Mouse (Mus musculus) c-Kit-positive CD71-negative TER-119-negative erythroid progenitor cells, embryonic 14.5 days (primary cell): ENCODE measurements around the gene Mllt1.

Experiments
- DNase-seq: peaks from one replicate; pipeline ENCODE4 v3.0.0-alpha.2; 2013; ENCODE audit warnings: low read depth

The Mllt1 gene

DNA sequence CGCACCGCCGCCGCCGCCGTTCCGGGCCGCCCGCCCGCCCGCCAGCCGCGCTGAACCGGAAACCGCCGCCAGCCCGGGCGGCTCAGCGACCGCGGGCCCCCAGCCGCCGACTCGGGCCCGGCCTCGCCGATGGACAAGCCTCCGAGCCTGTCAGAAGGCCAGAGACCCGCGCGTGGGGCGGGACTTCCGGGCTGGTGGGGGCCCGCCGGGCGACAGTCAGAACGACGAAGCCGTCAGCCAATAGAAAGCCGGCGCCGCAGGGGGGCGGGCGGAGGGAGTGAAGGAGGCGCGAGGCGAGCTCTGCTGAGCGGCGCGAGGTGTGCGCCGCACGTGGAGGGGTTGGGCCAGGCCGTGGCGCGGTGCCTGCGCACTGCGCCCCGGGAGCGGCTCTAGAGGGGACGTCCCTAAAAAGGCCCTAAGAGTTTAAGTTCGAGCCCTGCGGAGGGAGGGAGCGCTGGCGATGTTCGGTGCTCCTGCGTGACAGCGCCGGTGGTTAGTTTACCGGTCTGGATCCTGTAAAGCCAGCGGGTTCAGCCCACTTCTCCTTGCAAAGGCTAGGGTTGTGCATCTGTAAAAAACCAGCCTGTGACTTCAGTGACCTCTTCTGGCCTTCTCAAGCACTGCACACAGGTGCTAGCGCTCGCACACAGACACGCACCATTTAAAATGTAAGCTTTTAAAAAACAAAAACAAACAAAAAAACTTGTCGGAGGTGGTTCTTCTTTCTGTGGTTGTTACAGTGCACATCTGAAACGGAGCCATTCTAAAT lies at the start of gene Mllt1:
Mllt1 (minus strand) TSS at position 53 of the 769 bp plus-strand sequence.
- peak; percentile 96 for DNase-seq

DNA sequence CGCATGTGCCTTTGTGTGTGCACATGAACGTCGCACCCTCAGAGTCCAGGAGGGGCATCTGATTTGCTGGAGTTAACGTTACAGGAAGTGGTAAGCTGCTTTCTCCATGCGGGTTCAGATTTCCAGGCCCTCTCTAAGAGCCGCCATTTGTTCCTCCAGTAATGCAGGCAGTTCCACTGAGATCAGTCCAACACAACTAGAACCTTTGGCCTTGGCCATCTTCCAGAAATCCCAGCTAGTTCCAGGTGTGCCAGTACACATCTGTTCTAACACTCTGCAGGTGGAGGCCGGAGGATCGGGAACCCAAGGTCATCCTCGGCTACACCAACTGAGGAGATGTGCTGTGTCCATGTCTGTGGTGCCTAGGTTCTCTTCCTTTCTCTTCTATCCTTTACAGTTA lies 49.7 kb upstream of the Mllt1 start:
- no peak for DNase-seq

DNA sequence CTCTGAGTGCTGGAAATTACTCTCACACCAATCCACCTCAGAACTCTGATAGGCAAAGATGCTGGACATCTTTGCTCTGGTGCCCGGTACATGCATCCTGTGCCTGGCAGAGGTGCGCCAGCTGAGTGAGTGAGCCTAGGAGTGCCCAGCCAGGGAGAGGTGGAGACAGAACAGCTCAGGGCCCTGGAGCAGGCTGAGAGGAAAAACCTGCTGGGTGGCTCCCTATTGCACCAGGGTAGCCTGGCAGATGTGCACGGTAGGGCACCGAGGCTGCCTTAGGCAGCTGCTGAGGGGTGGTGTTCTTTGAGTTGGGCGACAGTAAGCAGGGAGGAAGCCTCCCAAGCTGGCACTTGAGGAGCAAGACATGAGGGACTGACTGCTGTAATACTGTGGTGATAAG lies 46.8 kb upstream of the Mllt1 start, which contains the start of gene Acer1:
Acer1 (minus strand) TSS at position 114 of the 400 bp plus-strand sequence.
- no peak for DNase-seq

DNA sequence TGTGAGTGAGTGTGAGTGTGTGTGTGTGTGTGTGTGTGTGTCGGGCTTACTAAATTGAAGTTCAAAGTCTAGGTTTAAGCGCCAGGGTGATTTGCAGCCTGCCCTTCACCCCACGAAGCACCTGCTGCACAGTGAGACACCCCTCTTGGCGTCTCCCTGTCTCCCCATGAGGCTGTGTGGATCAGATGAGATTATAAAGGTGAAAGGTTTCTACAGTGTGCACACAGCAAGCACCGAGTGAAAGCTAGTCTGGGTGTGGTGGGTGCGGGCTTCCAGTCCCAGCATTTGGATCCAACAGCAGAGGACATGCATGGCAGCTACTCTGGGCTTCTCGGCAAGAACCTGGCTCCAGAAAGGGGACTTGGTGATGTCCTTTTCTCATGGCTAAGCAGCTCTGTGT lies 45.8 kb upstream of the Mllt1 start:
- no peak for DNase-seq

DNA sequence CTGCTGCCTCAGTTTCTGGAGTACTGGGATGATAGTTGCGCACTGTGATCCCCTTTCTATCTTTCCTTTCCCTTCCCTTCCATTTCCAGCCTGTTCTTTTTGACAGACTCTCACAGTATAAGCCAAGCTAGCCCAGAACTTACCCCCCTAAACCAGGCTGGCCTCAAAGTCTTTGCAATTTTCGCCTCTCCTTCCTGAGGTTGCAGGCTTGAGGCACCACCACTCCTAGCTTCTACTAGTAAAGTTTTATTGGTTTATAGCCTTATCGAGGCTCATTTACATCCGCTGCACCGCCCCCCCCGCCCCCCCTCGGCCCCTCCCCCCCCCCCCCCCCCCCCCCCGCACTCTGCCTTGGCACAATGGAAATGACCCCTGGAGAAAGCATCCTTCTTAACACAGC lies 44.3 kb upstream of the Mllt1 start:
- no peak for DNase-seq

DNA sequence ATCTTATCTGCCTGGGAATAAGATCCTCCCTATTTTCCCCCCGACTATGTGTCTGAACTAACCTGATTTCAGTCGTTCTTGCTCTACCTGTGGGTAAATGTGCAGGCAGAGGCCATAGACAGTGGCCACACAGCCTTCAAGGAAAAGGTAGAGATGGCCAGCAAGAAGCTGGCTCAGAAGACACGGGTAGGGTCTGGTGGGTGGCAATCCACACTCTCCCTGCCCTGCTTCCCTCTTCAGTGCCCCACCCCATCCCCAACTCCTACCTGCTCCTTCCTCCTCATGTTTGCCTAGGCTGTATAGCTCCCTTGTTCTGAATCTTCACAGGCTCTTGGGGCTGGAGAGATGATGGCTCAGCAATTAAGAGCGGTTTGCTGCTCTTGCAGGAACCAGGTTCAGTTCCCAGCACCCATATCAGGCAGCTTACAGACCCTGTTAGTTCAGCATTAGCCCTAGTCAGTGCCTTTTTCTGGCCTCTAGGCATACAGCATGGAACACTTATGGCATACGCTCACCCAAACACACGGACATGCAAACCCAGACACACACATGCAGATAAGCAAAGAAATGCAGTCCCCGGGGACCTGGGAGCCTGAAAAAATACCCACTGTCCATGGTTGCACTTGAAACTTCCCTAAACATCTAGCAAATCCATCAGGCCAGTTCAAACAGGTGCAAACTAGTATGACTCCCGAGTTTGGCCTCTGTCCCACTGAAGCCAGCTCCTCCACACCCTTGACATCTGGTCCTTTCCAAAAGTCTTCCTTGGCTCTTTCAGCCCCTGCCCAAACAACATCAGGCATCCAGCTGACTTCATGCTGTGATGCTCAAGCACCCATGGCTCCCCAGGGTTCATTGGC lies 41.5 kb upstream of the Mllt1 start:
- DNase-seq = no peak

DNA sequence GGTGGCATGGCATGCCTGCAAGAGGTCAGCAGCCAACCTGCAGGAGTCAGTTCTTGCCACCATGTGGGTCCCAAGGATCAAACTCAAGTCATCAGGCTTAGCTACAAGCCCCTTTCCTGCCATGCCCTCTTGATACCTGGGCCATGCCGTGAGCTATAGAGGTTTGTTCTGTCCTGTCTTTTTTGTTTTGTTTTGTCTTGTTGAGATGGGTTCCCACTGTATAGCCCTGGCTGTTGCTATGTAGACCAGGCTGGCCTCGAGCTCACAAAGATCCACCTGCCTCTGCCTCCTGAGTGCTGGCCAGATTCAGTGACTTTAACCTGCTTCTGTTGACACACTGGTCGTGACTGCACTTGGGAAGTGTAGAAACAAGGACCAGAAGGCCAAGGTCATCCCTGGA lies 40.2 kb upstream of the Mllt1 start:
- no peak for DNase-seq

DNA sequence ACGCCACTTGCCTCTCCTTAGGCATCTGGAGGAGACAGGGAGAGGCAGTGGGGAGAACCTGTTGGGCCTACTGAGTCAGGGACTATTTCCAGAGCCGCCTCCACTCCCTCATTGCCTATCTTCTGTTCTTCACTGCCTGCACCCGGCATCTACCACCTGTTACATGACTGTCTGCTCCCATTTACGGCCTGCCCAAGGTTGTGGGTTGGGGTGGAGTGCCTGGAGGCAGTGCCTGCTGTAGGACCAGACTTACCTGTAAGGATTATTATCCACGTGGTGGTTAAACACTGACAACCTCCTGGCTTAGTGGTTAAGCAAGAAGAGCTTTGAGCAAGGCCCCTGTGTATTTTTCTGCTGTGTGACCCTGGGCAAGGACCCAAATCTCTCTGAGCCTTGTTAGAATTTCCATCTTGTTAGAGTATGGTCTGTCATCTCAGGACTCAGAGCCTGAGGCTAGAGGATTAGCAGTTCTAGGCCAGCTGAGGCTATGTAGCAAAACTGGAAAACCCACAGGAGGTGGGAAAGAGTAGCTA lies 39.6 kb upstream of the Mllt1 start:
- no peak for DNase-seq

DNA sequence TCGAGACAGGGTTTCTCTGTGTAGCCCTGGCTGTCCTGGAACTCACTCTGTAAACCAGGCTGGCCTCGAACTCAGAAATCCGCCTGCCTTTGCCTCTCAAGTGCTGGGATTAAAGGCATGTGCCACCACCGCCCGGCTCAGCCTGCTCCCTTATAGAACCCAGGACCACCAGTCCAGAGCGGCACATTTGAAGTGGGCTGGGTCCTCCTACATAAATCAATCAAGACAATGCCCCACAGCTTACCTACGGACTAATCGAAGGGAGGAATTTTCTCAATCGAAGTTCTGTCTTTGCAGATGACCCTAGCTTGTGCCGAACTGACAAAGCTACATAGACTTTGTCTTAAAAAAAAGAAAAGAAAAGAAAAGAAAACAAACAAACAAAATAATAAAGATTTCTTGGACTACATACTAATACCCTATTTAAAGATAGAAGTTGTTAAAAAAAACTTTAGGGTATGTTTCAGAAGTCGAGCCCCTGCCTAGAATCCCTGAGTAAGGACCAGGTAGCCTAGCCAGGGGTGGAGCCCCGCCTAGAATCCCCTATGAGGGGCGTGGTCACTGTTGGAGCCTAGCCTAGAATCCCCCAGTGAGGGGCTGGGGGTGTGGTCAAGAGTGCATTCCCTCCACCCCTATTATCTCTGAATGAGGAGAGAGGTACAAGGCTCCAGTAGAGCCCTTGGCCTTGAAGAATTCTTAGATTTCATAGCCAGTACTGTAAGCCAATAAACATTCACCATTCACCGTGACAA lies 38.9 kb upstream of the Mllt1 start:
- DNase-seq = no peak

DNA sequence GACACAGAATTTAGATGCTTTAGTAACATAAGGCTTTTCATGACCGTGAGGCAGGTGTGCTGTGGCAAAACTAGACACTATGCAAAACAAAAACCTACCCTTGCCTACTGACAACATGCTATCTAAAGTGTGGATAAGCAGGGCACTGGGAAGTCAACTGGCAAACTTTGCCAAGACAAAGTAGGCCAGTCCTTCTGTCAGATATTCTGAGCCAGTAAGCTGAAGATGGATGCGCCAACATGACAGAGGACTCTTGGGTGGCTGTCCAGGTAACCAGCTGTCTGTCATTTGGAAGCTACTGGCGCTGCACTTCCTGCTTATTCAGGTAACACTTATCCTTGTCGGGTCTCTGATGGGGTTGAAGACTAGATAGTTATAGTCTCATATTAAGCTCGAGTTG lies 34.9 kb upstream of the Mllt1 start:
- DNase-seq = no peak

DNA sequence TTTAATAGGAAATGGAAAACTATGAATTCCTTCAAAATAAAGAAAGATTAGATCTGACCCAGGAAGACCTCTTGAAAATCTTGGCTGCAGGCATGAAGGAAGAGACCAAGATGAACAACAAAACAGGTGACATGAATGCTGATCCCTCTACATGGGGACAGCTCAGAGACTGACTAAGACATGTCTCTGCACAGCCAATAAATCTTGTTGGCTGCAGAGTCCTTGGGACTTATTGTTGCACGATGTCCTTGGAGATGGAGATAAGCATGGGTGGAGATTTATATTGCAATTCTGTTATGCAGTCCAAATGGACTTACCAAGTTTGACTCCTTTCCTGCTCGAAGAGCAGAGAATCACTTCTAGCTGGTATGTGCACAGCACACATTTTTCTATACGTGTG lies 34.1 kb upstream of the Mllt1 start:
- DNase-seq = no peak

DNA sequence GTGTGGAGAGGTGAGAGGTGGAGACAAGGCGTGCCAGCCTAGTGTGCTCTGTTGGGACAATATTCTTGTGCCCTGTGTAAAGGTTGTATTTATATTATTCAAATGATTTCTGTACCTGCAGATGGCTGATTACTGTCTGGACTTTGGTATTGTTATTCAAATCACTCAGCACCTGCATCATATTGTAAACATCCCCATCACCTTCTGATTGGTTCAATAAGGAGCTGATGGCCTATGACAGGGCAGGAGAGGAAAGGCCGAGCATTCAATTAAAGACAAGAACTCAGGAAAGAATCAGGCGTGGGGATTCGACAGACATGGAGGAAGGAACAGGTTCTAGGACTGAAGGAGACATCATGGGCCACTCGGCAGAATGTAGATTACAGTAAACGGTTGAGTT lies 28.4 kb upstream of the Mllt1 start:
- no peak for DNase-seq

DNA sequence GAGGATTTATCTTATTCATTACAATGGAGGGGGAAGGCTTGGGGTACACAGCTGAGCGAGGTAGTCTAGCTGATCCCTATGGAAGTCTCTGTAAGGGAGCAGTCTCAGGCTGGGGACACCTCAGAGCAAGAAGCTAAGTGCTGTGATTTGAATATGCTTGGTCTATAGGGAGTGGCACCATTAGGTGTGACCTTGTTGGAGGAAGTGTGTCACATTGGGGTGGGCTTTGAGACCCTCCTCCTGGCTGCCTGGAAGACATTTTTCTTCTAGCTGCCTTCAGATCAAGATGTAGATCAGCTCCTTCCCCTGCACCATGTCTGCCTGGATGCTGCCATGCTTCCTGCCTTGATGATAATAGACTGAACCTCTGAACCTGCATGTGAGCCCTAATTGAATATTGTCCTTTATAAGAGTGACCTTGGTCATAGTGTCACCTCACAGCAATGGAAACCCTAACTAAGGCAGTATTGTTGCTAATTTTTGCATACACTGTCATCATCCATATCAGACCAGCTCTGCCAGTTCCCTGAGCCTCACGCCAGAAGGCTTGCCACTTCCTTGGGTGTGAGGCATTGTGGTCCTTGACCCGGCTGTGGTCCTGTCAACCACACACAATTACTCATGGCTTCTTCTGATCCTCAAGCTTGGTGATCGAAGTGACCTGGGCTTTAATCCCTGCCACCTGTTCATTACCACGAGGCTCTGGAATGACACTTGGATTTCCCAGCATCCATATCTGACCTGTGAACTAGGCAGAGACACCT lies 27.6 kb upstream of the Mllt1 start:
- no peak for DNase-seq

DNA sequence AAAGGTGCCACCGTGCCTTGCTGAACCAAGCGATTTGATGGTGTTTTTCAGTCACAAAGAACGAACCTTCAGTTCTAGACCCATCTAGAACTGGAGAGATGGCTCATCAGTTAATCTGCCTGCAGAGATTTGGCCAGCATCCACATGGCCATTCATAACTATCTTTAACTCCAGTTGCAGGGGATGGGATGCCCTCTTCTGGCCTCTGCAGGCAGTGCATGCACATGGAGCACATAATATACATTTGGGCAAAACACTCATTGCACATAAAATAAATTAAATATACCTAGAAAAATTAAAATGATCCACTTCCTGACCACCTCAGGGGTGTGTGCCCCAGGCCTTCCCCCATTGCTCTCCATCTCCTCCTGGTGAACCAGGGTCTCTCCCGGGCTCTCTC lies 26.7 kb upstream of the Mllt1 start:
- no peak for DNase-seq

DNA sequence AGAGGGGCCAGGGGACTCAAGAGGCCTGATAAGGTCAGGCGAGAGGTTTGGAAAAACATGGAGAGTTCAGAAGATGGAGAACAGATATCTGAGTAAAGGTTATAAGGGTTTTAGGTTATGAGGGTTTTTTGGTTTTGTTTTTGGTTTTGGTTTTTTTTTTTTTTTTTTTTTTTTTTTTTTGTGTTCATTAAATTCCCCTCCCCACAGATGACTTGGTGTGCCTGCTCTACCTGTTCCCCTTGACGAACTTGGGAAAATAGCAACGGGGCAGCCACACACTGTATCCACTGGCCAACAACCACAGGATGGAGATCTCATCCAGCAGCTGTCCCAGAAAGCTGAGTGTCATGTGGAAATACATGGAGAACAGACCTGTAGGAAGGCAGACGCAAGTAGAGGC lies 23.5 kb upstream of the Mllt1 start:
- DNase-seq = no peak

DNA sequence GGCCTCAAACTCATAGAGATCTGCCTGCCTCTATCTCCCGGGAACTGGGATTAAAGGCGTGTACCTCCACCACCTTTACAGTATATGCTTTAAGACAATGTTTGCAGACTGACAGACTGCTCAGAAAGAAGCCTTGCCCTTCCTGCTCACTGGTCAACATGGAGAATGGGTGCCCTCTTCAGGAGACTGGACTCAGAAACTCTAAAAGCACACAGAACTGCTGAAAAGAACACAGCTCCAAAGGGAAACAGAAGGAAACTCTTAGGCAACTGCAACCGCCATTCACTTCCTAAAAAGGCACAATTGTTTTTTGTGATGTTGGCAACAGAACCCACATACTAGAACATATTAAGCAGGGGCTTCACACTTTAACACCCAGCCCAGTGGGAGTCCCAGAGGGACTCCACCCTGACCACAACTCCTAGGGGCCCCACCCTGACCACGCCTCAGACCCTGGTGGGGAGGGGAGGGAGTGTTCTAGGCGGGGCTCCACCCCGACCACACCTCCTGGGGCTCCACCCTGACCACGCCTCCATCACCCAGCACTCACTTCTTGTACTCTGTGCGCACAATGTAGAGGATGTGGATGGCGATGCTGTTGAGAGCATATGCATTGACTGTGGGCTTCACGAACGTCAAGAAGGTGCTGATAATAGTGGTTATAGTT lies 22.7 kb upstream of the Mllt1 start:
- DNase-seq = peak; percentile 79

DNA sequence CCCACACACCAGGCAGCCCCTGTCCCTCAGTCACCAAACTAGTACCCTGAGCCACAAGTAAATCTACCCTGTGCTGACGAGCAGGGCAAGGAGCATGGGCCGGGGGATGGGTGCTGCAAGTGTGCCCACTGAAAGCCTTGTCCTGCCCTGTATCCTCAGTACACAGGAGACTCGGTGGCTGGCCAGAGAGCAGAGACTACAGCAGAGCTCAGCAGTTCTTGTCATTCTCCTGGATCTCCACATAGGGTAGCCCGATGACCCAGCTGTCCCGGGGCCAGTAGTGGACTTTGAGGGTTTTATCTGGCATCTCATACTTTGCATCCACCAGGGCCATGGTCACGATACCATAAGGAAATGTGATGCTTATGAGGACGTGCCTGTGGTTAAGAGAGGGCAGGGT lies 19.7 kb upstream of the Mllt1 start:
- no peak for DNase-seq

DNA sequence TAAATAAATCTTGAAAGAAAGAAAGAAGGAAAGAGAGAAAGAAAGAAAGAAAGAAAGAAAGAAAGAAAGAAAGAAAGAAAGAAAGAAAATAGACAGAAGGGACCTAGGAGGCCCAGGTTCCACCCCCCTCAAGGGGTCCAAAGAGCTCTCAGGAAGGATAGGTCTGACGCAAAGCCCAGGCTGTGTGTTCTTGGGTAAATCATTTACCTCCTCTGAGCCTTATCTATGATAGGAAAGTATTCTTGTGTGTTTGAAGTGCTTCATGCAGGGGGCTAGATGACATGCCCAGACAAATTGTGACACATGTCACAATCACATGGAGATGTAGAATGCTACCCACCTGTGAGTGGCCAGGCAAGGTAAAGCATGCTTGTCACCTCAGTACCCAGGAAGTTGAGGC lies 17.4 kb upstream of the Mllt1 start:
- DNase-seq = no peak

DNA sequence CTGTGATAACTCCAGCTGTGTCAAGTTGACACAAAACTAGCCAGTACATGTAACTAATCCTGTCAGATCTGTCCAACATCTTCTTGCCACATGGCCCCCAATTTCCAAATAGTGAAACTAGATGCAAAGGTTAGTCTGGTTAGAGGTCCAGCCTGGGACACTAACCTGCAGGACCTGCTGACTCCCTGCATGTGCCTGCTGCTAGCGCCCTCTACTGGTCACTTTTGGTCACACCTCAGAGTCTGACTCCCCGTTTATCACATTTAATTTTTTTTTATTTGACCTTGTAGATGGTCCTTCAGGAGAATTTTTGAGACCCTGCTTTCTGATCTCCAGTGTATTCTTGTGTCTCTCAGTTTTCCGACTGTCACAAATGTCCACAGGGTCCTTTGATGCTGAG lies 15.7 kb upstream of the Mllt1 start:
- DNase-seq = peak; percentile 64

DNA sequence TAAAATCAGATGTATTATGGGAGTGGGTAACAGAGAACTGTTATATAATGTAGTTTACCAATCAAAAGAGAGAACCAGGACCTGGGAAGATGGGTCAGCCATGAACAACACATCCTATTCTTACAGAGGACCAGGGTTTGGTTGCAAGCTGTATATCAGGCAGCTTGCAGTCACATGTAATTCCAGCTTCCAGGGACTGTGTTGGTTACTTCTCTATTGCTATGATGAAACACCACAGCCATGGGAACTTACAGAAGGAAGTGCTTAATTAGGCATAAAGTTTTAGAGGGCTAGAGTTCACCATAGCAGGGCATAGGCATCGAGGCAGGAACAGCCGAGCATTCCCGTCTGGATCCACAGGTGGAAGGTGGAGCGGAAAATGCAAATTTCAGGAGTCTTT lies 3.5 kb upstream of the Mllt1 start:
- no peak for DNase-seq

DNA sequence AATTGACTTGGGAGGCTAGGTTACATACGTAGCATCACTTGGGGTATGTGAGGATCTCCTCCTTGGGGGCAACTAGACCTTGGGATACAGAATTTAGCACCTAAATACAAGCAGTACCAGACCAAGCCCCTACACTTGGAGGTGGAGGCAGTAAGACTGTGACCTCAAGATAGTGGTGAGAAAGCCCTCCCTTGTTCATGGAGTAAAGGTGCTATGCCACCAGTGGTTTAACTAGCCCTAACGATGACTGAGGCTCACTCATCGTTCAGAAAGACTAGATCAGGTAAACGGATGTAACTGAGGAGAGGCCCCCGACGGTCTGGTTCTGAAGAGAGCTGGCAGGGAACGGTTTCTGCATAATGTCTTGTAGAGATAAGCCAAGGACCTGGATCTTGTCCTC lies 1.5 kb upstream of the Mllt1 start:
- DNase-seq = no peak
